Mouse (Mus musculus): Measurements from ENCODE around the gene Xpo6.

Xpo6 gene

GRCm38 (mm10) chr7:126200997-126201345 lies 670 bp upstream of the Xpo6 start:
- in situ Hi-C loops (cut with MboI; ENCODE audit: low pct_unique_long_range_greater_than_20kb in 1 of 2, low sequenced_read_pairs in 2 of 2, unreplicated experiment in 1 of 2), result no loop called here

- in situ Hi-C loops (cut with MboI; ENCODE audit: low pct_unique_long_range_greater_than_20kb in 1 of 2, low sequenced_read_pairs in 2 of 2, unreplicated experiment in 1 of 2), result no loop called here
These were observed 604 bp downstream of the Xpo6 start for GRCm38 (mm10) chr7:126199691-126200102.

GRCm38 (mm10) chr7:126198926-126199325 lies 1.4 kb downstream of the Xpo6 start:
- in situ Hi-C loops (cut with MboI; ENCODE audit: low pct_unique_long_range_greater_than_20kb in 1 of 2, low sequenced_read_pairs in 2 of 2, unreplicated experiment in 1 of 2), result no loop called here

GRCm38 (mm10) chr7:126194175-126194574 lies 6.1 kb downstream of the Xpo6 start:
- in situ Hi-C loops (cut with MboI; ENCODE audit: low pct_unique_long_range_greater_than_20kb in 1 of 2, low sequenced_read_pairs in 2 of 2, unreplicated experiment in 1 of 2), result no loop called here

- in situ Hi-C loops (cut with MboI; ENCODE audit: low pct_unique_long_range_greater_than_20kb in 1 of 2, low sequenced_read_pairs in 2 of 2, unreplicated experiment in 1 of 2), result no loop called here
These were observed 8.8 kb downstream of the Xpo6 start for GRCm38 (mm10) chr7:126191471-126191870.

DNA sequence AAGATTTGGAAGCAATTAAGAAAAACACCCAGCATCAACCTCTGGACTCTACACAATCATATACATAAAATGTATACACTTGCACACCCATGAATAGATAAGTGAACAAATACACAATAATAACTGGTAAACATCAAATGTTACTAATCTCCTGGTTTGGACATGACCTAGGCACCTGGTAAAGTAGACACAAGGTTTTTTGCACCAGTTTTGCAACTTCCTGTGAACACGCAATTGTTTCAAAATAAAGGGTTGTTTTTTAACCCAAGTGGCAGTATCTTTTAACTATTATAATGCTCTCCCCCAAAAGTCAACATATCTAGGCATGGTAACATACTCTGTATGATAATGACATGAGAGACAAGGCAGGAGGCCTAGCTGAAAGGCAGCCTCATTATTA lies 10.8 kb downstream of the Xpo6 start:
- in situ Hi-C loops (cut with MboI; ENCODE audit: low pct_unique_long_range_greater_than_20kb in 1 of 2, low sequenced_read_pairs in 2 of 2, unreplicated experiment in 1 of 2), result no loop called here

- in situ Hi-C loops (cut with MboI; ENCODE audit: low pct_unique_long_range_greater_than_20kb in 1 of 2, low sequenced_read_pairs in 2 of 2, unreplicated experiment in 1 of 2), result no loop called here
These were observed 14.3 kb downstream of the Xpo6 start for GRCm38 (mm10) chr7:126185999-126186398.

- in situ Hi-C loops (cut with MboI; ENCODE audit: low pct_unique_long_range_greater_than_20kb in 1 of 2, low sequenced_read_pairs in 2 of 2, unreplicated experiment in 1 of 2), result no loop called here
These were observed 16.7 kb downstream of the Xpo6 start for GRCm38 (mm10) chr7:126183583-126183982.

- in situ Hi-C loops (cut with MboI; ENCODE audit: low pct_unique_long_range_greater_than_20kb in 1 of 2, low sequenced_read_pairs in 2 of 2, unreplicated experiment in 1 of 2), result no loop called here
These were observed 18.8 kb downstream of the Xpo6 start for GRCm38 (mm10) chr7:126181487-126181886.

- in situ Hi-C loops (cut with MboI; ENCODE audit: low pct_unique_long_range_greater_than_20kb in 1 of 2, low sequenced_read_pairs in 2 of 2, unreplicated experiment in 1 of 2), result no loop called here
These were observed 19.3 kb downstream of the Xpo6 start for GRCm38 (mm10) chr7:126180956-126181355.

DNA sequence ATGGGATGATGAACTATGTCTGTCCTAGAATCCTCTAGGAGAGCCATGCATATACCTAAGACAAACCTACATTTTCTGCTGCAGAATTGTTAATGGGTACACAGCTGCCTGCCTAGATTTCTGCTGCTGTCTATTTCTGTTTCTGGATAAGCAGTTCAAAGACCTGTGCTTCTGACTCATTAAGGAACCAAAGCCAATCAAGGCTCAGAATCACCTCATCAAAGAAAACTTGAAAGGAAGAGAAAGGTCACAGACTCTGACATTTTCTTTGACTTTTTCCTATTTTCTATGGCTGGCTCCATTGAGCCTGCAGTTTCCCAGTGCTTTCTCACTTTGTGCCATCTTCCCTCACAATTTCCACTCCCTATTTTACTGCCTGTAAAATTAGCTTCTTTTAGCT lies 21.5 kb downstream of the Xpo6 start:
- in situ Hi-C loops (cut with MboI; ENCODE audit: low pct_unique_long_range_greater_than_20kb in 1 of 2, low sequenced_read_pairs in 2 of 2, unreplicated experiment in 1 of 2), result no loop called here

DNA sequence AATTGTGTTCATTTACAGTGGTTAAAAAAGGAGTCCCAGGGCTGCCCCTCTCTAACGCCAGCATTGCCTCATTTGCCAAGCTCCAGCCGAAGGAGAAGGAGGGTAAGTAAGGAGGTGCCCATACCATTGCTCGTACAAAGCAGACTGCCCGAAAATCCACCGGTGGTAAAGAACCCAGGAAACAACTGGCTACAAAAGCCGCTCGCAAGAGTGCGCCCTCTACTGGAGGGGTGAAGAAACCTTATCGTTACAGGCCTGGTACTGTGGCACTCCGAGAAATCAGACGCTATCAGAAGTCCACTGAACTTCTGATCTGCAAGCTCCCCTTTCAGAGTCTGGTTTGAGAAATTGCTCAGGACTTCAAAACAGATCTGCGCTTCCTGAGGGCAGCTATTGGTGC lies 24.3 kb downstream of the Xpo6 start:
- in situ Hi-C loops (cut with MboI; ENCODE audit: low pct_unique_long_range_greater_than_20kb in 1 of 2, low sequenced_read_pairs in 2 of 2, unreplicated experiment in 1 of 2), result no loop called here

DNA sequence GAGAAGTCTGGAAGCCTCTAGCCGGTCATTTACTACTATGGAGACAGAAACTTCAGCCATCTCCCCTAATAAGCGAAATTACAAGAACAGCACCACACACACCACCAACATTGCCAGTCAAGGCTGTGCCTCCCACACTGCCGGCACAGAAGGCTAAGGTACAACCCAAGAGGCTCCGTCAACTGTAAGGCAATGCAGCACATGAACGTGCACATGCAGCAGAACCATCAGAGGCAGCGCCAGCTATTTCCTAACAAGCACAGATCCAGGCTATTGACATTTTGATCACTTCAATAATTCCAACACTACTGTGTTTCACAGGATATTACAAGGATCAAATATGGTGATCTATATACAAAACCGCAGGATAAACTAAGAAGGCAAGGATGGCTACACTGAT lies 24.8 kb downstream of the Xpo6 start:
- in situ Hi-C loops (cut with MboI; ENCODE audit: low pct_unique_long_range_greater_than_20kb in 1 of 2, low sequenced_read_pairs in 2 of 2, unreplicated experiment in 1 of 2), result no loop called here

DNA sequence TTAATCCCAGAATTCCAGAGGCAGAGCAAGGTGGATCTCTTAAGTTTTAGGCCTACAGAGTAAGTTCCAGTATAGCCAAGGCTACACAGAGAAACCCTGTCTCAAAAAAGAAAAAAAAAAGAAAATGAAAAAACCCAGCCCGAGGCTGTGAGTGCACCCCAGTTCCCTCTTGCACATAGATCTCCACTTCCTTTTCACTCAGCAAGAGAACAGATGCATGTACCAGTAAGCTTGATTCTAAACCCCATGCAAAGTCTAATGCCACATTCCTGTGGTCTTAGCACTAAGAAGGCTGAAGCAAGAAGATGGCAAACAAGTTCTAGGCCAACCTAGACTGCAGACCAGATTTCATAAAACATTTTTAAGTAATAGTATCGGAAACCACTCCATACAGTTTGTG lies 25.4 kb downstream of the Xpo6 start:
- in situ Hi-C loops (cut with MboI; ENCODE audit: low pct_unique_long_range_greater_than_20kb in 1 of 2, low sequenced_read_pairs in 2 of 2, unreplicated experiment in 1 of 2), result no loop called here

DNA sequence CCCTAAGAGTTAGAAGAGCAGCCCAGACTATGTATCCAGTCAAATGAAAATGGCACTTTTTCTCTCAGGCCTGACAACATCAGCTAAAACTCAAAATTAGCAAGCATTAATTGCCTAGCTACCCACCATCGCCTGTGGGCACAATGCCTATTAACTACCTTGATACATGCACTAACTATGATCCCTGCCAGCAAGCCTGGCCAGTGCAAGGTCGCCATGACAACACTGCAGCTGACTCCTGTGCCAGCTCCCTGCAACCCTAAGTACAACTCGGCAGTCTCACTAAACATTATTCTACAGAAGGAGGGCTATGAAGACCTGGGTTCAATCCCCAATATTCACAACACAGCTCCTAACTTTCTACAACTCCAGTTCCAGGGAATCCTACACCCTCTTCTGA lies 28.3 kb downstream of the Xpo6 start:
- in situ Hi-C loops (cut with MboI; ENCODE audit: low pct_unique_long_range_greater_than_20kb in 1 of 2, low sequenced_read_pairs in 2 of 2, unreplicated experiment in 1 of 2), result no loop called here

DNA sequence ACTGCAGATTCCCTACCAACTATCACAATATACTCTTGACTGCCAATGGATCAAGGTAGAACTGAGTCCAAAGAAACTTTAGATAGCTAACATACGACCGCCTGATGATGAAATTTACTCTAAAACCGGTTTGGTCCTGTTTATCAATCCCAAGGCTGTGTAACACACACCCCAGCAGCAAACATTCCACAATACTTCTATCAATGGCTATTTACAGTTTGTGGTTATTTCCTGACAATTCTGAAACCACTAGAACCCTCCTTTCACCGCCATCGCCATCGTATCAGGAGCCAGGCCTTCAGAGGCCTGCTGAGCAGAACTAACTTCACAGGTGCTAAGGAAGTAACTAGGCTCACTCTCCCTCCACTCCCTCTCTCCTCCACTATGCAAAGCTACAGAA lies 31.7 kb downstream of the Xpo6 start:
- in situ Hi-C loops (cut with MboI; ENCODE audit: low pct_unique_long_range_greater_than_20kb in 1 of 2, low sequenced_read_pairs in 2 of 2, unreplicated experiment in 1 of 2), result no loop called here

GRCm38 (mm10) chr7:126167426-126167825 lies 32.9 kb downstream of the Xpo6 start:
- in situ Hi-C loops (cut with MboI; ENCODE audit: low pct_unique_long_range_greater_than_20kb in 1 of 2, low sequenced_read_pairs in 2 of 2, unreplicated experiment in 1 of 2), result no loop called here

GRCm38 (mm10) chr7:126166571-126166970 lies 33.7 kb downstream of the Xpo6 start:
- in situ Hi-C loops (cut with MboI; ENCODE audit: low pct_unique_long_range_greater_than_20kb in 1 of 2, low sequenced_read_pairs in 2 of 2, unreplicated experiment in 1 of 2), result no loop called here

- in situ Hi-C loops (cut with MboI; ENCODE audit: low pct_unique_long_range_greater_than_20kb in 1 of 2, low sequenced_read_pairs in 2 of 2, unreplicated experiment in 1 of 2), result no loop called here
These were observed 42.1 kb downstream of the Xpo6 start for GRCm38 (mm10) chr7:126158238-126158637.

- in situ Hi-C loops (cut with MboI; ENCODE audit: low pct_unique_long_range_greater_than_20kb in 1 of 2, low sequenced_read_pairs in 2 of 2, unreplicated experiment in 1 of 2), result no loop called here
These were observed 44.6 kb downstream of the Xpo6 start for GRCm38 (mm10) chr7:126155746-126156145.

DNA sequence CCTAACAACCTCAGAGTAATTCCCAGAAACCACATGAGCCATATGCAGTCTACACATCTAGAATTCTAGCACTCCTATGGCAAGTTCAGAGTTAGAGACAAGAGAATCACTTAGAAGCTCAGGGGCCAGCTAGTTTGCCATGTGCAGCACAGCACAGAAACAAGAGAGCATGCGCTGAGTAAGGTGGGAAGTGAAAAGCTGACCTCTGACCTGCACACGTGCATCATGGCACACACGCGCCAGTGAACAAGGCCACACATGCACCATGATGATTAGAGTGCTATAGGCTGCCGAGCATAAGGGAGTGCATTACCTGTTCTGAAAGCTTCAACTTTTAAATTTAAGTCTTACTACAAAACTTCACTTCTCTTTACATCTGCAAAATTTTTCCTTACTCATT lies 45.6 kb downstream of the Xpo6 start:
- in situ Hi-C loops (cut with MboI; ENCODE audit: low pct_unique_long_range_greater_than_20kb in 1 of 2, low sequenced_read_pairs in 2 of 2, unreplicated experiment in 1 of 2), result no loop called here

Data from mouse embryonic stem cell (cell line).